Mouse (Mus musculus): ENCODE measurements around the gene Capn11. TPM values are rescaled to one million over a fixed set of nuclear protein-coding genes. Genes with fewer than 3 reads are reported as not detected.
A peak's percentile ranks its signal among the peaks of the same experiment; 100 is the strongest.

Capn11 gene
- total and polyA plus RNA-seq, 3 experiments: 0.03 TPM; not detected in 2

DNA sequence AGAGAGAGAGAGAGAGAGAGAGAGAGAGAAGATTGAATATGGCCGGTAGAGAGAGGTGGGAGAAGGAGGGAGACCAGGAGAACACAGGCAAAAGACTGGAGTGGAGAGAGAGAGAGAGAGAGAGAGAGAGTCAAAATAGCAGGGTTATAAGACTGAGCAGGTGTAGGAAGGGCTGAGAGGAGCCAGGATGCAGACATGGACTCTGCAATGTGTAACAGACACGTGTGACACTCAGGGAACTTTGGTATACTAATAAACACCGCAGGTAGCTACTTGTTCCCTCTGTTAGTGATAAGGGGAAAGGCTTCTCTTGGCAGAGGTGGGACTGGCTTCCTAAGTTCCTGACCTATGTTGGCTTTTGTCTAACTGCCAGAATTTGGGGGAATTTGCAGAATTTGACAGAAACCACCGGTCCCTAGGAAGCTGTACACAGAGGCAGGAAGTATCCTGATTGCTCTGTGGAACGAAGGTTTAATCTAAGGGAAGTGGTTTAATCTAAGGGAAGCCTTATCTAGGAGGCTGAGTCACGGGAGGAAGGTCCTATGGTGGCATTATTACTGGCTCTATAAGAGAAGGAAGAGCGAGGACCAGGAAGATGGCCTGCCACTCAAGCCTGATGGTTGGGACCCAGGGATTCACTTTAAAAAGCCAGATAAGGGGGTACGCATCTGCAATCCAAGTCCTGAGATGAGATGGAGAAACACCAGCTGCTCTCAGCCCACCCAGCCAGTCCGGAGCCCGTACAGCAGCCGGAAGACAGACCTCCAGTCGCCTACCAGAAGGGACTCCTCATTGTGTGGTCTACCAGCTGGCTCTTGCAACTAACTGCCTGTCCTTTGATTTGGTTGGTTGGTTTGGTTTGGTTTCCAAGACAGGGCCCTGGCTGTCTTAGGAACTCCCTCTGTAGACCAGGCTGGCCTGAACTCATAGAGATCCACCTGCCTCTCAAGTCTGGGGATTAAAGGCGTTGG lies 30.0 kb downstream of the Capn11 start:
- H3K27me3 ChIP-seq (ENCODE audit: control insufficient read depth in 1 of 2, insufficient read depth in 2 of 2, low read length in 2 of 2): no peaks in the 10 kb centered on the region
- no peaks in the 10 kb centered on the region for H3K79me2 ChIP-seq (ENCODE audit: control insufficient read depth, insufficient read depth, low read length, poor library complexity)
- peak overlapping the region; percentile 17 to 19; a peak in 3 of 4 replicates for H3K4me3 ChIP-seq (ENCODE audit: control insufficient read depth in 1 of 2, insufficient read depth in 1 of 2, low read depth in 2 of 2, low read length in 2 of 2)
- 0 out of 2 replicates have a peak overlapping the region, but pooled peaks have one; percentile 10 for H3K27ac ChIP-seq (ENCODE audit: control insufficient read depth, low read depth, low read length)
- peak; percentile 61 for DNase-seq (ENCODE audit: low read depth, low spot score)
- no peaks in the 10 kb centered on the region for H3K9me3 ChIP-seq (replicated peaks; ENCODE audit: insufficient read depth, low read length)
- peaks cover 0 to 12% of the 10 kb centered on the region in 2 experiments; a peak in 2 of 4 replicates for H3K36me3 ChIP-seq (ENCODE audit: control insufficient read depth in 1 of 2, insufficient read depth in 2 of 2, low read length in 2 of 2)
- peaks cover 2 to 29% of the 10 kb centered on the region in 2 experiments; a peak in 2 of 4 replicates for H3K4me1 ChIP-seq (ENCODE audit: control insufficient read depth in 1 of 2, insufficient read depth in 2 of 2, low read length in 2 of 2)
- no peak for TF ChIP-seq E2F4 (IDR thresholded peaks at IDR 0.05; ENCODE audit: borderline replicate concordance, low read depth, low read length)
- 0 out of 2 replicates have a peak, but pooled peaks have one; percentile 6 for TF ChIP-seq USF1 (IDR thresholded peaks at IDR 0.05; ENCODE audit: low read depth, low read length)
- peak; percentile 50; the same call in 1 of the 2 replicates for TF ChIP-seq ELF1 (IDR thresholded peaks at IDR 0.05; ENCODE audit: low read depth, low read length)
- TF ChIP-seq MAZ (IDR thresholded peaks at IDR 0.05; ENCODE audit: low read depth, low read length): no peak
- TF ChIP-seq ZKSCAN1 (IDR thresholded peaks at IDR 0.05; ENCODE audit: low read depth, low read length): no peak
- no peak for TF ChIP-seq MAX (IDR thresholded peaks at IDR 0.05; ENCODE audit: low read length)
- TF ChIP-seq RCOR1 (IDR thresholded peaks at IDR 0.05; ENCODE audit: low read depth, low read length): peak; percentile 96
- no peak for TF ChIP-seq USF2 (IDR thresholded peaks at IDR 0.05; ENCODE audit: borderline replicate concordance in 1 of 2, insufficient read depth in 1 of 2, low read depth in 1 of 2, low read length in 2 of 2)
- no peak for TF ChIP-seq MYC (IDR thresholded peaks at IDR 0.05; ENCODE audit: low read depth, low read length)
- peak; percentile 71 for TF ChIP-seq SIN3A (IDR thresholded peaks at IDR 0.05; ENCODE audit: low read length)
- no peak for TF ChIP-seq POLR2AphosphoS2 (IDR thresholded peaks at IDR 0.05; ENCODE audit: low read length)
- 0 out of 2 replicates have a peak, but pooled peaks have one; percentile 25 for TF ChIP-seq MXI1 (IDR thresholded peaks at IDR 0.05; ENCODE audit: low read depth, low read length)
- peak; percentile 77 to 86 for TF ChIP-seq EP300 (IDR thresholded peaks at IDR 0.05; ENCODE audit: low read depth in 1 of 2, low read length in 2 of 2)
- no peak for TF ChIP-seq KAT2A (conservative IDR thresholded peaks at IDR 0.05; ENCODE audit: low read depth, low read length)
- peak; percentile 96 for TF ChIP-seq BHLHE40 (IDR thresholded peaks at IDR 0.05; ENCODE audit: borderline replicate concordance, low read depth, low read length)
- no peak for TF ChIP-seq SMC3 (IDR thresholded peaks at IDR 0.05; ENCODE audit: low read depth, low read length)
- TF ChIP-seq ZC3H11A (IDR thresholded peaks at IDR 0.05; ENCODE audit: low read depth, low read length): no peak
- peak; percentile 77 for TF ChIP-seq ETS1 (IDR thresholded peaks at IDR 0.05; ENCODE audit: low read depth, low read length)
- TF ChIP-seq TBP (IDR thresholded peaks at IDR 0.05; ENCODE audit: low read depth, low read length): no peak
- TF ChIP-seq NELFE (IDR thresholded peaks at IDR 0.05; ENCODE audit: low read depth, low read length): no peak
- TF ChIP-seq GATA1 (IDR thresholded peaks at IDR 0.05; ENCODE audit: low read depth, low read length): peak; percentile 95
- TF ChIP-seq GABPA (IDR thresholded peaks at IDR 0.05; ENCODE audit: low read depth, low read length): no peak
- peak; percentile 40; the same call in 1 of the 2 replicates for TF ChIP-seq HCFC1 (IDR thresholded peaks at IDR 0.05; ENCODE audit: low read depth, low read length)
- 0 out of 2 replicates have a peak, but pooled peaks have one; percentile 32 for TF ChIP-seq TCF12 (IDR thresholded peaks at IDR 0.05; ENCODE audit: low read depth, low read length)
- peak overlapping the region; percentile 2; the same call in 1 of the 2 replicates for H3K9ac ChIP-seq (ENCODE audit: control insufficient read depth, low read depth, low read length, poor library complexity, severe bottlenecking)
